Mouse (Mus musculus) cerebellum, adult 18-20 months (tissue): ENCODE data around the gene Homer2.

ENCODE experiments used
- DNase-seq, 2 experiments: peaks; one replicate each; pipeline ENCODE4 v3.0.0; 2021

The Homer2 gene

DNA sequence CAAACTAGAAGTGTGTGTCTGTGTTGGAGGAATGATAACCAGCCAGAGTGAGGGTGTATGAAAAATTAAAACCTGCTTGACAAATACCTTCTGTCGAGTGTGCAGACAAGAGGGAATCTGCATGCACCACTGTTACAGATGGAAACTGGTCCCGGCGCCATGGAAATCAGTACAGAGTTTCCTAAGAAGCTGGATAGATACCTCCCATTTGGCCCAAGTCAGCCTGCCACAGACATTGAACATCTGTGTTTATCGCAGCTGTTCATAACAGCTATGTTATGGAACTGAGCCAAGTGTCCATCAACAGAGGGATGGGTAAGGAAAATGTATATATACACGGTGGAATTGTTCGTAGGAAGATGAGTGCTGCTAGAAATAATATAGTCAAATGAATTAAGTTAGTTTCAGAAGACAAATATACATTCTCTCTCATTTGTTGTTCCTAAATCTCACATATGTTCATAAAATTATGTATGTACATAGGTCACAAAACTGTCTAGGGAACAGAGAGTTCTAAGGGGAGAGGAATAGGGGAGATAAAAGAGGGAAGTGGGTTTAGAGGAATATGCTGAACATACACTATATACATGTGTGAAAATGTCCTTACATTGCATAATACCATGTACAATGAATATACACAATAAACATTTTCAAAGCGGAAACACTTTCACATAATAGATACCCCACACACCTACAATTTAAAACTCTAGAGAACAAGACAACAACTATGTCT, 149.9 kb downstream of the Homer2 start:
- no peak for DNase-seq

DNA sequence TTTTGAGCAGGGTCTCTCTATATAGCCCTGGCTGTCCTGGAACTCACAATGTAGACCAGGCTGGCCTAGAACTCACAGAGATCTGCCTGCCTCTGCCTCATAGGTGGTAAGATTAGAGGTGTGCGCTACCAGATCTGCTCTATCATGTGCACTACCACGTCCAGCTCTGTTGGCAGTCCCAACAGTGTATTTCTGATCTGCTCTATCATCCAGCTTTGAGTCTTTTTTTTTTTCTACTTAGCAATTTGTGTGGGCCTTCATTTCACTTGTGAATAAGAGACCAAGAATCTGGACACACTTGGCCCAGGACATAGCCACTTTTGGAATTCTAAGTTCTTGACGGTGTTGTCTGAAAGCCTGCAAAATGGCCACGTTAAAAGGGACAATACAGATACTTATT, 150.5 kb downstream of the Homer2 start:
- no peak for DNase-seq

DNA sequence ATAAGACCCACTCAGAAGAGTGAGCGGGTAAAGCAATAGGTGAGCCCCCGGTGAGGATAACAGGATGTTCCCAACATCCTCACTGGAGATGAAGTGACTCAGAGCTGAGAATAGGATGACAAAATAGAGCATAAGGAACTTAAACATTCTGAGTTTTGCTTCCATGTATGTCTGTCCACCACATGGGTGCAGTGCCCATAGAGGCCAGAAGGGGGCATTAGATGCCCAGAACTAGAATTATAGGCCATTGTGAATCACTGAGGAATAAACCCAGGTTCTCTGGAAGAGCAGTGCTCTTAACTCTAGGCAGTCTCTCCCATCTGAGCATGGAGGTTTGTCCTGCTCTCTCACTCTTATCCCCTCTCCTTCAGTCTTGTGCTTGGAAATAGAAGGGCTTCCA, 153.0 kb downstream of the Homer2 start:
- DNase-seq: no peak

DNA sequence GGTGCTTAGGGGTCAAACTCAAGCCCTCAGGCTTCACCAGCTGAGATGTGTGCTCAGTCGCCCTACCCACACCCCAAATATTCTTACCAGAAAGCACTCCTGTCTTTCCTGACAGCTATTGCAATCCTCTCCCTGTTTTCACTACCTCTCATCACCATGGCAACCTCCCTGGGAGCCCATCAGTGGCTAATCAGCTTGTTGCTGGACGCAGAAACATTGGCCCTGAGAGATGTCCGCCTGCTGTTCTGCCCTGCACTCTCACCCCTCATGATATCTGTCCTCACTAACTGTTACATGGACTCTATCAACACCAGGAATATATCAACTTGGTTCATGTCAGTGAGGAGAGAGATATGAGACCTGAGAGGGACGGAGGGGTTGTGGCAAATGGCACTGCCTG, 153.7 kb downstream of the Homer2 start:
- no peak for DNase-seq
